Mouse (Mus musculus) cerebellum, adult 9-10 months (tissue): ENCODE data around the gene Sppl2b.
"Not testable (repeated sequence)": the region's sequence is repeated elsewhere in the genome, so short reads cannot be mapped to it uniquely, and the experiment has no call there.

Source experiments
- DNase-seq: peaks from one replicate; pipeline ENCODE4 v3.0.0; 2022

The Sppl2b gene

GRCm38 (mm10) chr10:80824827-80825226 lies 30.2 kb upstream of the Sppl2b start:
- peak; percentile 44 for DNase-seq

GRCm38 (mm10) chr10:80826151-80827062 lies 28.7 kb upstream of the Sppl2b start, which contains the start of gene Oaz1:
TSS of gene Oaz1 (plus strand) at chr10:80826656.
- DNase-seq = peak; percentile 100

- DNase-seq = peak; percentile 60
Observed at GRCm38 (mm10) chr10:80827063-80827869, 27.8 kb upstream of the Sppl2b start.

- DNase-seq = peak; percentile 59
Observed at GRCm38 (mm10) chr10:80827870-80828420, 27.1 kb upstream of the Sppl2b start.

- not testable (repeated sequence) for DNase-seq
Observed at GRCm38 (mm10) chr10:80828587-80828986, 26.5 kb upstream of the Sppl2b start.

- peak; percentile 59 for DNase-seq
Observed at GRCm38 (mm10) chr10:80829359-80830278, 25.5 kb upstream of the Sppl2b start.

- DNase-seq = peak; percentile 45
Observed at GRCm38 (mm10) chr10:80831136-80831535, 23.9 kb upstream of the Sppl2b start.

GRCm38 (mm10) chr10:80832818-80833217 lies 22.3 kb upstream of the Sppl2b start:
- DNase-seq = no peak

GRCm38 (mm10) chr10:80835617-80836016 lies 19.5 kb upstream of the Sppl2b start:
- no peak for DNase-seq

- peak; percentile 78 for DNase-seq
Observed at GRCm38 (mm10) chr10:80836949-80837379, 18.1 kb upstream of the Sppl2b start.

- peak; percentile 84 for DNase-seq
Observed at GRCm38 (mm10) chr10:80837827-80838226, 17.2 kb upstream of the Sppl2b start.

- no peak for DNase-seq
Observed at GRCm38 (mm10) chr10:80838346-80838912, 16.6 kb upstream of the Sppl2b start.

GRCm38 (mm10) chr10:80839848-80840247 lies 15.2 kb upstream of the Sppl2b start:
- DNase-seq = no peak

GRCm38 (mm10) chr10:80841685-80842084 lies 13.4 kb upstream of the Sppl2b start:
- no peak for DNase-seq

GRCm38 (mm10) chr10:80842334-80842733 lies 12.7 kb upstream of the Sppl2b start:
- DNase-seq = no peak

GRCm38 (mm10) chr10:80843087-80843930 lies 11.8 kb upstream of the Sppl2b start:
- no peak for DNase-seq

- DNase-seq = peak; percentile 78
Observed at GRCm38 (mm10) chr10:80843931-80844547, 11.0 kb upstream of the Sppl2b start, which contains the start of gene Lingo3. TSS of gene Lingo3 (minus strand) at chr10:80844039.

GRCm38 (mm10) chr10:80845055-80845693 lies 9.9 kb upstream of the Sppl2b start:
- no peak for DNase-seq

- DNase-seq = no peak
Observed at GRCm38 (mm10) chr10:80845732-80846131, 9.3 kb upstream of the Sppl2b start.

GRCm38 (mm10) chr10:80848571-80848970 lies 6.5 kb upstream of the Sppl2b start:
- DNase-seq = no peak
